Mouse (Mus musculus) frontal cortex, adult 2 months (tissue): Measurements from ENCODE around the gene Tst. TPM values are rescaled to one million over a fixed set of nuclear protein-coding genes. Genes with fewer than 3 reads are reported as not detected.

ENCODE experiments used
- DNase-seq, 2 experiments: peaks; one replicate each; pipeline ENCODE4 v3.0.0; 2022; ENCODE audit warnings: low spot score in 1 of 2; ENCODE audit errors: extremely low spot score in 1 of 2
- polyA plus RNA-seq: library from polyadenylated mRNA; depleted of rRNA; stranded (reverse); fragments of >200 nt; gene quantifications from 2 replicates; pipeline ENCODE4 v1.2.3, GENCODE M21; 2012

Gene Tst
- polyA plus RNA-seq, 1 experiment, result 69.7 TPM

- DNase-seq, result no peak
Observed at GRCm38 (mm10) chr15:78430874-78431273, 25.2 kb upstream of the Tst start.

DNA sequence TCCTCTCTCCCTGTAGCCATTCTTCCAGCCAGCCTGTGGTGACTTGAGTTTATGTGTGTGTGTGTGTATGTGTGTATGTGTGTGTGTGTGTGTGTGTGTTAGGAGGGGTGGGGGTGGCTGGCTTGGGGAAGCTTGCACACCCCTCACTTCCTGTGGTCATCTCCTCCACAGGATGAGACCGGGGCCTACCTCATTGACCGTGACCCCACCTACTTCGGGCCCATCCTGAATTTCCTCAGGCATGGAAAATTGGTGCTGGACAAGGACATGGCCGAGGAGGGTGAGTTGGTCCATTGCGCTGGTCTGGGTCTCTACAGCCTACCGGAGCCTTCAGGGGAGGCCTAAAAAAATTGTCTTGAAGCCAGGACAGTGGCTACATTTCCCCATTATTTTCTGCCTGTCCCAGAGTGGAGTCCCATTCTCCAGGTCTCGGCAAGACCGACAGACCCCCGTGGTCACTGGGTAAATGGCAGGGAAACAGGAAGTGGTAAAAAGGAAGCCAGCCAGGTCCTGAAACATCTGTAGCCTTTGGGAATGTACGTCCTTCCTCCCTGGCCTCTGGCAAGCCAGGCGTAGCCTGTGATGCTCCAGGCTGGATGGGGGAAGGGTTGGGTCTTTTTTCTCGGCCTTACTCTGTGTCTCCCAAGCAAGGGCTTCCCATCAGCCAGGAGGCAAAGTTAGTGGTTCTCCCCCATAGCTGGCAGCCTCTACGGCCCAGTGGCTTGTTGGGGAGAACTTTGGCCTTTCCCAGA lies 24.3 kb upstream of the Tst start:
- no peak for DNase-seq

GRCm38 (mm10) chr15:78429139-78429459 lies 23.4 kb upstream of the Tst start:
- no peak for DNase-seq

DNA sequence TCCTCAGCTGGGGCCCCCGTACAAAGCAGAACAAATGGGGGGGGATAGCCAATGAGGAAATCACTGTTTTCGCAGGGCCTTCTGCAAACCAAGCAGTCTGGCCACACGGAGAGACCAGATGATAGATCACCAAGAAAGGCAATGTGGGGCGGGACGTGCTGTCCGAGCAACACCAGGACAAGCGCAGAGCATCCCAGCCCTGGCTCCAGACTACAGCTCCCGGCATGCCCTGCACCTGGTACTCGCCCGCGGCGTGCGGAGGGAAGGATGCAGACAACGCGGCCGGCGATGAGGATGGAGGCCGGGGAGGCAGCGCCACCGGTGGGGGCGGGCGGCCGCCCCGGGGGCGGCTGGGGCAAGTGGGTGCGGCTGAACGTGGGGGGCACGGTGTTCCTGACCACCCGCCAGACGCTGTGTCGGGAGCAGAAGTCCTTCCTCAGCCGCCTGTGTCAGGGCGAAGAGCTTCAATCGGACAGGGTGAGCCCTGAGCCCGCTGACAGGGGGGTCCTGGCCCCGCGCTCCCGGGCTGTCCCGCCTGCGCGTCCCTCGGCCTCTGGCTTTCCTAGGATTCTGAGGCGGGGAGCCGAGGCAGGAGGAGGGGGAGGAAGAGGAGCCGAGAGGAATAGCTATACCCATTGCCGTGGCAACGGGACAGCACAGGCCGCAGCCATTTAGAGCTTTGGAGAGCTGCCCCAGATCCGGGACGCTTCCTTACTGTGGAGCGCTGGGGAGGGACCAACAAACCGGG lies 22.9 kb upstream of the Tst start, which contains the start of gene Kctd17:
TSS of gene Kctd17 (plus strand) at position 174 of the 748 bp plus-strand sequence.
- peak in 1 of 2 experiments; percentile 87 for DNase-seq

GRCm38 (mm10) chr15:78425230-78425629 lies 19.5 kb upstream of the Tst start:
- no peak for DNase-seq

GRCm38 (mm10) chr15:78424507-78424906 lies 18.8 kb upstream of the Tst start:
- no peak for DNase-seq

GRCm38 (mm10) chr15:78422046-78422956 lies 16.6 kb upstream of the Tst start:
- DNase-seq, result peak in 1 of 2 experiments; percentile 92

- no peak for DNase-seq
Observed at GRCm38 (mm10) chr15:78420395-78420794, 14.7 kb upstream of the Tst start.

GRCm38 (mm10) chr15:78416937-78417336 lies 11.2 kb upstream of the Tst start:
- no peak for DNase-seq

- no peak for DNase-seq
Observed at GRCm38 (mm10) chr15:78414157-78414556, 8.4 kb upstream of the Tst start.

- no peak for DNase-seq
Observed at GRCm38 (mm10) chr15:78413719-78414117, 8.0 kb upstream of the Tst start.

DNA sequence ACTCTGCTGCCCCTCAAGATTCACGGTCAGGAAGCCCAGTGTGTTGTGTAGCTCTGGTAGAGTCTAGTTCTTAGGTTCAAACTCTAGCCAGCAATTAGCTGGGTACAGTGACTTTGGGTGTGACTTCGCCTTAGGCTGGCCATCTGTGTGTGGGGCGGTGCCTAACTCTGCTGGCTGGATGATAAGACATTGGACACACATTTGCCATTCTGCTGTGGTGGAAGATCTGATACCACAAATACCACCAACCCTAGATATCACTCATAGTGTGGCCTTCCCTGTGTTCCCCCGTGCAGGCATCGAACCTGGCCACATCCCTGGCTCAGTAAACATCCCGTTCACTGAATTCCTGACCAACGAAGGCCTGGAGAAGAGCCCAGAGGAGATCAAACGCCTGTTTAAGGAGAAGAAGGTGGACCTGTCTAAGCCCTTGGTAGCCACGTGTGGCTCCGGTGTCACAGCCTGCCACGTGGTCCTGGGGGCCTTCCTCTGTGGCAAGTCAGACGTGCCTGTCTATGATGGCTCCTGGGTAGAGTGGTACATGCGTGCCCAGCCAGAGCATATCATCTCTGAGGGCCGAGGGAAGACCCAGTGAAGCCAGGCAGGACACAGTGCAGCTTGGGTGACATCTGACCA lies 7.5 kb upstream of the Tst start:
- DNase-seq, result no peak

GRCm38 (mm10) chr15:78409570-78410052 lies 3.9 kb upstream of the Tst start:
- DNase-seq, result no peak

GRCm38 (mm10) chr15:78406293-78406934 lies 707 bp upstream of the Tst start, which contains the start of gene Mpst:
Mpst (plus strand) TSS chr15:78406416.
- peak; percentile 77 to 91 for DNase-seq

DNA sequence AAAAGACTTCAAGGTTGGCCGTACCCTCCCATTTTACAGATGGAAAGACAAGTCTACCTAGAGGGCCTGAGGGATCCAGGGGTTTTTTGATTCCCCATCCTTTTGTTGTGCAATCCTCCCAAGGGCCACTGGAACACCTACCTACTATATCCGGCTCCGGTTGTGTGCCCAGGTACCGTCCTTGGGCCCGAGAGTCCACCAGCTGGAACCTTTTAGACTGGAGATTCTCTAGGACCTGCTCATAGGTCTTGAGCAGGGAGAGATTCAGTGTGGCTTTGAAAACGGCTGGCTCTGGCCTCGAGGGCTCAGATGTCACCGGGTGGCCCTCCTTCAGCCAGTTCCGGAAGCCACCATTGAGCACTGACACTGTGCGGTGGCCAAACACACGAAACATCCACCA lies 609 bp downstream of the Tst start:
- DNase-seq, result no peak

DNA sequence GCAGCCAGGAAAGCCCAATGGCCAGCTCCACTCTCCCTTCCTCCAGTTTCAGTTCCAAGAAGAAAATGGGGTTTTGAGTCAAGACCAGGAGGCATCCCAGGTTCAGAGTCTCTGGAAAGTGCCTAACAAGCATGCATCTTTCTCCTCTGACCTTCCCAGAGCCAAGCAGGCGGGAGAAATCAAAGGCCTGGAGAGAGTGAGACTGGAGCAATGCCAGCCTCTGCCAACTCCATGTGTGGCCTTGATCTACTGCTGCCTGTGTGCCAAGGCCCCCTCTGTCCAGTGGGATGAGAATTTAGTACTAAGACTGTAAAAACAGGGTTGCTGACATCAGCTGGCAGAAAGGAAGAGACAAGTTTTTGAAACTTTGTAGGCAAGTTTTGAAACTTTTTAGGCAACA lies 1.8 kb downstream of the Tst start:
- DNase-seq, result peak in 1 of 2 experiments; percentile 21

- no peak for DNase-seq
Observed at GRCm38 (mm10) chr15:78403301-78403741, 2.4 kb downstream of the Tst start.

GRCm38 (mm10) chr15:78402423-78402822 lies 3.3 kb downstream of the Tst start:
- no peak for DNase-seq

- peak in 1 of 2 experiments; percentile 63 for DNase-seq
Observed at GRCm38 (mm10) chr15:78401921-78402320, 3.8 kb downstream of the Tst start.

DNA sequence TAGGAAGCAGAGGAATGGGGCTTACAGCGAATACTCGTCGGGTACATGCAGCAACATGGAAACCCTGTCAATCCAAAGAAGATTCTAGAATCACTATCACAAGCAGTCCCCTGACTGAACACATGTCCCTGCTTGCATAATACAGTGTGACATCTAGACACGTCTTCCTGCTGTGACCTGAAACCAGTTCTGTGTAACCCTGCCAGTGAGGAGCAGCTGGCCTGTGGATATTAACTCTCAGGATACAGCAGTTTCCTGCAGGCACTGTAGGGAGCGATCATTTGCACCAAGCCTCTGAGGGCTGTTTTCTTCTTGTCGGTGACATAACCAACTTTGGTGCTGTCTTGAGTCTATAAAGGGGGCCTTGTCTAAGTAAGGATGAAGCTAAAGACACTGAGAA lies 4.4 kb downstream of the Tst start:
- no peak for DNase-seq
